Mouse (Mus musculus): ENCODE data around the gene Tefm. TPM values are rescaled to one million over a fixed set of nuclear protein-coding genes. Genes with fewer than 3 reads are reported as not detected.
"Not testable (repeated sequence)": the region's sequence is repeated elsewhere in the genome, so short reads cannot be mapped to it uniquely, and the experiment has no call there.

Gene Tefm
- total and polyA plus RNA-seq, 3 experiments = 14.7 to 28.7 (median 24.4) TPM

DNA sequence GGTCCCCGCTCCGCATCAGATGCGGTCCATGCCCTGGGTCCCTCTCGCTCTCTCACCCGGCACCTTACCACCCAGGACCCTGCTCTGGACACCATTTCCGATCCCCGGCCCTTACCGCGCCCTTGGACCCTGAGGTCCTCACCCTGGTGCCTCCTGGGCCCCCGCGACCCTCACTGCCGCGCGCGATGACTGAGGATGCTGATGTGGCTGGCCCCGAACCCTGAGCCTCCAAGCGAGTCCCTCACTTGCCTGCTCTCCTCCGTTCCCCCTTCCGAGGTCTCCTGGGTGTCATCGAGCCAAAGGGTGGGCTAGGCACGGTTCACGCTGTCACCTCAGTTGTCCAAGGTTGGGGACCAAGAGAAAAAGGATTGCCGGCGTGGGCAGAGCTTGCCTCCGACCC, 12.5 kb upstream of the Tefm start:
- intact Hi-C loops (cut with DNase I) = no loop called here
- peak overlapping the region; percentile 74 for H3K4me3 ChIP-seq
- no peaks in the 10 kb centered on the region for H3K36me3 ChIP-seq (ENCODE audit: control insufficient read depth, insufficient read depth, low read length)
- WGBS = 32% methylated on average over 25 of the region's 25 CpGs
- no peaks in the 10 kb centered on the region for H3K27me3 ChIP-seq (ENCODE audit: control insufficient read depth, insufficient read depth, low read length)
- H3K79me2 ChIP-seq (replicated peaks; ENCODE audit: control insufficient read depth, insufficient read depth, low read length) = no peaks in the 10 kb centered on the region
- H3K9ac ChIP-seq (ENCODE audit: low read depth, low read length) = peak overlapping the region; percentile 76
- peak overlapping the region; percentile 72 for H3K27ac ChIP-seq
- no peak for DNase-seq
- TF ChIP-seq EP300 (IDR thresholded peaks at IDR 0.05; ENCODE audit: insufficient read depth, low read depth, low read length) (no peak), CTCF (IDR thresholded peaks at IDR 0.05) (no peak), POLR2A (IDR thresholded peaks at IDR 0.05; ENCODE audit: insufficient read depth, low read depth, low read length) (no peak)
- peaks cover 1% of the 10 kb centered on the region; the same call in 1 of the 2 replicates for H3K4me1 ChIP-seq (ENCODE audit: control insufficient read depth, insufficient read depth, low read length)

DNA sequence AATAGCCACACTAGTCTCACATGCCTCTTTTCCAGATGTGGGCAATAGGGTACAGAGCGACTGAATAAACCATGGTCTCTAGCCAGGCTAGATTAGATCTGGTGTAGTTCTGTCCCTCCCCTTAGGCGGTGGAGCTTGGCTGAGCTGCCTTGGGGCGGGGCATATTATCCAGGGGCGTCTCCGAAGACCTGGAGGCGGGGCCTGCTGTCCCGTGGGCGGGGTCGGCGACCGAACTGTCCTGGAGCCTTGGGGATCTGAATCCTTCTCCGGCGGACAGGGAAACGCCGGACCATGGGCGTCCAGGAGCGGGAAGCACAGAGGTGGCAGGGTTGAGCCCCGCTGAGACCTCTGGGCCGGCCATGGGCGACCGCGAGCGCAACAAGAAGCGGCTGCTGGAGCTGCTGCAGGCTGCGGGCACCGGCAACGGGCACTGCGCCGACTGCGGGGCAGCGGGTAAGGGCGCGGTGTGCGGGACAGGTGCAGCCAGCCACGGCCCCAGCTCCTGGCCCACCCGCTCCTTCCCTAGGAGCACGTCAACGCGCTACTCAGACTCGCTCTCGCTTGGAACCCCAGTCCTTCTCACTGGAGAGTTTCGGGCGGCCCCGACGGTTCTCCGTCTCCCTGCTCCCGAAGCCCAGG, 12.0 kb upstream of the Tefm start, which contains the start of gene Adap2:
Gene Adap2, plus strand, starts transcription at position 249 of the 639 bp plus-strand sequence.
- Histone ChIP-seq H3K27ac (peak within 1 kb of the TSS; percentile 72), H3K79me2 (replicated peaks; ENCODE audit: control insufficient read depth, insufficient read depth, low read length) (no peaks in the 10 kb centered on the region), H3K4me3 (peak within 1 kb of the TSS; percentile 74), H3K27me3 (ENCODE audit: control insufficient read depth, insufficient read depth, low read length) (no peaks in the 10 kb centered on the region), H3K9ac (ENCODE audit: low read depth, low read length) (peak within 1 kb of the TSS; percentile 76), H3K36me3 (ENCODE audit: control insufficient read depth, insufficient read depth, low read length) (no peaks in the 10 kb centered on the region), H3K4me1 (ENCODE audit: control insufficient read depth, insufficient read depth, low read length) (peaks cover 1% of the 10 kb centered on the region; the same call in 1 of the 2 replicates)
- intact Hi-C loops (cut with DNase I) = no loop called here
- TF ChIP-seq CTCF (IDR thresholded peaks at IDR 0.05) = peak; percentile 36
- TF ChIP-seq POLR2A (IDR thresholded peaks at IDR 0.05; ENCODE audit: insufficient read depth, low read depth, low read length) = peak; percentile 88
- TF ChIP-seq EP300 (IDR thresholded peaks at IDR 0.05; ENCODE audit: insufficient read depth, low read depth, low read length) = no peak
- WGBS = 3% methylated on average over 47 of the region's 47 CpGs
- DNase-seq = peak; percentile 95 to 98

DNA sequence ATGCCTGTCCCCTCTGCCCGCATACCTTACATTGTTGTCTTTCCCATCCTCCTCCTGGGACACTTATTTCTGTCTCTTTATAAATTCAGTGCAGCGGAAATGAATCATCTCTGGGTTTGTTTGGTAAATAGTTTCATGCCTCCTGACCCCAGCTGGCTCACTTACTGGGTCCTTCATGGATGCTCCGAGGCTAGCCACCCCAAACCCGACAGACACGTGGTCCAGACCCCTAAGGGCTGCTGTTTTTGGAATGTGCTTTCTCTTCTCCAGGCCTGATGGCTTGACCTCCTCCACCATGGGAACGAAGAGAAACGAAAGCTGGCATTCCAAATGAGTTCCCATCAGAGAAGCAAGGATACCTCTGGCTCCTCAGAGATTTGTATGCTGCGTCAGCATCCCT, 10.4 kb upstream of the Tefm start:
- TF ChIP-seq EP300 (IDR thresholded peaks at IDR 0.05; ENCODE audit: insufficient read depth, low read depth, low read length) = no peak
- no peak for TF ChIP-seq POLR2A (IDR thresholded peaks at IDR 0.05; ENCODE audit: insufficient read depth, low read depth, low read length)
- no peak for TF ChIP-seq CTCF (IDR thresholded peaks at IDR 0.05)
- H3K4me1 ChIP-seq (ENCODE audit: control insufficient read depth, insufficient read depth, low read length) = peaks cover 4% of the 10 kb centered on the region; the same call in 1 of the 2 replicates
- intact Hi-C loops (cut with DNase I) = no loop called here
- H3K27ac ChIP-seq = peak overlapping the region; percentile 40; the same call in 1 of the 2 replicates
- WGBS = 53% methylated on average over 8 of the region's 8 CpGs
- no peaks in the 10 kb centered on the region for H3K79me2 ChIP-seq (replicated peaks; ENCODE audit: control insufficient read depth, insufficient read depth, low read length)
- H3K4me3 ChIP-seq = no peak overlapping the region
- H3K27me3 ChIP-seq (ENCODE audit: control insufficient read depth, insufficient read depth, low read length) = no peaks in the 10 kb centered on the region
- no peak for DNase-seq
- H3K9ac ChIP-seq (ENCODE audit: low read depth, low read length) = no peak overlapping the region
- no peaks in the 10 kb centered on the region for H3K36me3 ChIP-seq (ENCODE audit: control insufficient read depth, insufficient read depth, low read length)

DNA sequence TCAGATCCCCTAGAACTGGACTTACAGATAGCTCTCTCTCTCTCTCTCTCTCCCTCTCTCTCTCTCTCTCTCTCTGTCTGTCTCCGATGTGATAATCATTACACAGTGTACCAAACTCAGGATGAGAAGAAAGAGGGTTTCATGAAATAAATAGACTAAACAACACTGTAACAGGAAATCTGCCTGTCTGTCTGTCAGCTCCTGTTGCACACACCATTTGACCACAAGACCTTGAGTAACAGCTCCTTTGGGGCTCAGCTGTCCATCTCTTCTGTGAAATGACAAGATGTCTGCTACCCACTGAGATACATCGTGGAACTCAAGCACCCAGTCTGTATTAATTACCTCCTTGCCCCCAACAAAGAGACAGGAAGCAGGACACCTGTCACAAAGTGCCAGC, 9.6 kb upstream of the Tefm start:
- H3K27ac ChIP-seq = peak overlapping the region; percentile 40; the same call in 1 of the 2 replicates
- no peaks in the 10 kb centered on the region for H3K79me2 ChIP-seq (replicated peaks; ENCODE audit: control insufficient read depth, insufficient read depth, low read length)
- H3K27me3 ChIP-seq (ENCODE audit: control insufficient read depth, insufficient read depth, low read length) = no peaks in the 10 kb centered on the region
- no peak overlapping the region for H3K9ac ChIP-seq (ENCODE audit: low read depth, low read length)
- intact Hi-C loops (cut with DNase I) = no loop called here
- TF ChIP-seq EP300 (IDR thresholded peaks at IDR 0.05; ENCODE audit: insufficient read depth, low read depth, low read length) (no peak), CTCF (IDR thresholded peaks at IDR 0.05) (no peak), POLR2A (IDR thresholded peaks at IDR 0.05; ENCODE audit: insufficient read depth, low read depth, low read length) (no peak)
- WGBS = 29% methylated on average over 2 of the region's 2 CpGs
- H3K36me3 ChIP-seq (ENCODE audit: control insufficient read depth, insufficient read depth, low read length) = no peaks in the 10 kb centered on the region
- H3K4me3 ChIP-seq = no peak overlapping the region
- H3K4me1 ChIP-seq (ENCODE audit: control insufficient read depth, insufficient read depth, low read length) = peaks cover 4% of the 10 kb centered on the region; the same call in 1 of the 2 replicates
- DNase-seq = no peak

DNA sequence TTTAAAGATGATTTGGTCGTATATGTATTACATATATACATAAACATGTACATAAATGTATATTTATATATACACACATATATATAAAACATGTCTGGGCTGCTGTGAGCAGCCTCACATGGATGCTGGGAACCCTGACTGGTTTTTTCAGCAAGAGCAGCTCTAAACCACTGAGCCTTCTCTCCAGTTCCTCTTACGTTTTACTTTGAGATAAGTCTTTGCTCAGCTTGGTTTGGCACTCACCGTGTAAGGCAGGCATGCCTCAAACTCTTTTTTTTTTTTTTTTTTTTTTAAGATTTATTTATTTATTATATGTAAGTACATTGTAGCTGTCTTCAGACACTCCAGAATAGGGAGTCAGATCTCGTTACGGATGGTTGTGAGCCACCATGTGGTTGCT, 8.6 kb upstream of the Tefm start:
- TF ChIP-seq POLR2A (IDR thresholded peaks at IDR 0.05; ENCODE audit: insufficient read depth, low read depth, low read length) (no peak), EP300 (IDR thresholded peaks at IDR 0.05; ENCODE audit: insufficient read depth, low read depth, low read length) (no peak), CTCF (IDR thresholded peaks at IDR 0.05) (no peak)
- Histone ChIP-seq H3K27ac (no peak overlapping the region), H3K27me3 (ENCODE audit: control insufficient read depth, insufficient read depth, low read length) (no peaks in the 10 kb centered on the region), H3K79me2 (replicated peaks; ENCODE audit: control insufficient read depth, insufficient read depth, low read length) (no peaks in the 10 kb centered on the region), H3K36me3 (ENCODE audit: control insufficient read depth, insufficient read depth, low read length) (no peaks in the 10 kb centered on the region), H3K4me3 (no peak overlapping the region), H3K9ac (ENCODE audit: low read depth, low read length) (no peak overlapping the region), H3K4me1 (ENCODE audit: control insufficient read depth, insufficient read depth, low read length) (peaks cover 4% of the 10 kb centered on the region; the same call in 1 of the 2 replicates)
- DNase-seq = no peak
- 59% methylated on average over 5 of the region's 5 CpGs for WGBS
- intact Hi-C loops (cut with DNase I) = no loop called here

DNA sequence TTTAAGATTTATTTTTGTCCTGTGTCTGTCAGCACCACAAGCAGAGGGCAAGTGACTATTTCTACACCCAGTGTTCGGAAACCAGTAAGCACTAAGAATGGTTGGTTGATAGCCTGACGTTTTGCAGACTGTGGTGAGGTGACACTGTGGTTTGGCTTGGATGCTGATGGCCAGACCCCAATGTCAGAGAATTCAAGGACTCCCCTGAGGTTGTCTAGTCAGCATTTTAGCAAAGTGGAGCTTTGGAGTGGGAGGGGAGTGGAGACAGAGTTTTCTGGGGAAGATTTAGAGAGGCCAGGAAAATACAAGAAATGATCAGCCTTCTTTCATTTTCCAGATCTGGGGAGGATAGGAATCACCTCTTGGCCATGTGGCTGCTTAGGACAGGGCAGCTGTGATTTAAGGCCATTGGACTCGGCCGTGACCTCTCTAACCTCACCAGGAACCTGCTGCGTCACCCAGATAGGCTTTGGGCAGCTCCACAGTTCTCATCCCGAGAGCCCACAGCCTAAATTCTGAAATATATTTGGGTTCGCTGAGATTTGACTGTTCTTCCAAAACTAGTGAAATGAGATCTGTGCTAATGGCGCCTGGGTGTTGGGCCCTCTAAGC, 7.5 kb upstream of the Tefm start:
- Histone ChIP-seq H3K27ac (peak overlapping the region; percentile 57), H3K9ac (ENCODE audit: low read depth, low read length) (no peak overlapping the region), H3K79me2 (replicated peaks; ENCODE audit: control insufficient read depth, insufficient read depth, low read length) (no peaks in the 10 kb centered on the region), H3K36me3 (ENCODE audit: control insufficient read depth, insufficient read depth, low read length) (no peaks in the 10 kb centered on the region), H3K4me3 (no peak overlapping the region), H3K27me3 (ENCODE audit: control insufficient read depth, insufficient read depth, low read length) (no peaks in the 10 kb centered on the region), H3K4me1 (ENCODE audit: control insufficient read depth, insufficient read depth, low read length) (peaks cover 4% of the 10 kb centered on the region; the same call in 1 of the 2 replicates)
- 70% methylated on average over 8 of the region's 8 CpGs for WGBS
- intact Hi-C loops (cut with DNase I) = no loop called here
- no peak for DNase-seq
- TF ChIP-seq EP300 (IDR thresholded peaks at IDR 0.05; ENCODE audit: insufficient read depth, low read depth, low read length) = no peak

DNA sequence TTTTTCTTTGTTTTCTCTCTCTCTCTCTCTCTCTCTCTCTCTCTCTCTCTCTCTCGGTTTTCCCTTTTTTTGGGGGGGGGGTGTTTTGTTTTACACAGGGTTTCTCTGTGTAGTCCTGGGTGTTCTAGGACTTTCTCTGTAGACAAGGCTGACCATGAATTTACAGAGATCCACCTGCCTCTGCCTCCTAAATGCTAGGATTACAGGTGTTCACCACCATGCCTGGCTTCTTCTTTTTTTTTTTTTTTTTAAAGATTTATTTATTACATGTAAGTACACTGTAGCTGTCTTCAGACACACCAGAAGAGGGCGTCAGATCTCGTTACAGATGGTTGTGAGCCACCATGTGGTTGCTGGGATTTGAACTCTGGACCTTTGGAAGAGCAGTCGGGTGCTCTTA, 7.0 kb upstream of the Tefm start:
- H3K36me3 ChIP-seq (ENCODE audit: control insufficient read depth, insufficient read depth, low read length); H3K4me1 ChIP-seq (ENCODE audit: control insufficient read depth, insufficient read depth, low read length); intact Hi-C loops (cut with DNase I); H3K27ac ChIP-seq; H3K27me3 ChIP-seq (ENCODE audit: control insufficient read depth, insufficient read depth, low read length); DNase-seq; H3K9ac ChIP-seq (ENCODE audit: low read depth, low read length); H3K79me2 ChIP-seq (replicated peaks; ENCODE audit: control insufficient read depth, insufficient read depth, low read length); H3K4me3 ChIP-seq: not testable (repeated sequence)
- 58% methylated on average over 3 of the region's 4 CpGs for WGBS

All from heart, adult 2 months (tissue).